Mouse (Mus musculus): Measurements from ENCODE around the gene Ranbp2.

- TF ChIP-seq CTCF (IDR thresholded peaks at IDR 0.05; ENCODE audit: control insufficient read depth, insufficient read depth, low read length) (no peak), POLR2A (IDR thresholded peaks at IDR 0.05; ENCODE audit: borderline replicate concordance, control insufficient read depth, low read depth, low read length) (no peak)
These were observed 30.0 kb upstream of the Ranbp2 start for GRCm38 (mm10) chr10:58416702-58417101.

Data from bone marrow, adult 2 months (tissue).